Mouse (Mus musculus) ovary, postnatal 36 days (tissue): ENCODE measurements around the gene Alyref2.
"Not testable (repeated sequence)": the region's sequence is repeated elsewhere in the genome, so short reads cannot be mapped to it uniquely, and the experiment has no call there.

ENCODE experiments used
- DNase-seq: peaks from one replicate; pipeline ENCODE4 v3.0.0; 2022; ENCODE audit warnings: low spot score, mixed read lengths

Gene Alyref2

DNA sequence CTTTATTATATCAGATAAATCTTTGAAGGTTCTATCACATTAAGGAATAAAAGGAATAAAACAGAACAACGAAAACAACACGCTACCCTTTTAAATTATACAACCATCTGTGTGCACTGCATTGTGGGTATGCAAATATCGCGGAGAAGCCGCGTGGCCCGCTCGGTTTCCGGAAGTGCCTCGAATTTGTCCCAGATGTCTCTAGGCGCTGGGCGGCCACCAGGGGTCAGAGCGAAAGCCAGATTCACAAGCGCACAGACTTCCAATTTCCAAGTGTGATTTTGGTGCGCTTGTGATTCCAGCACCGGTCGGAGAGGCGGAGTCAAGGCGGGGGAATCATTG lies at the start of gene Alyref2:
TSS of gene Alyref2 (plus strand) at position 229 of the 342 bp plus-strand sequence.
- peak; percentile 93 for DNase-seq

DNA sequence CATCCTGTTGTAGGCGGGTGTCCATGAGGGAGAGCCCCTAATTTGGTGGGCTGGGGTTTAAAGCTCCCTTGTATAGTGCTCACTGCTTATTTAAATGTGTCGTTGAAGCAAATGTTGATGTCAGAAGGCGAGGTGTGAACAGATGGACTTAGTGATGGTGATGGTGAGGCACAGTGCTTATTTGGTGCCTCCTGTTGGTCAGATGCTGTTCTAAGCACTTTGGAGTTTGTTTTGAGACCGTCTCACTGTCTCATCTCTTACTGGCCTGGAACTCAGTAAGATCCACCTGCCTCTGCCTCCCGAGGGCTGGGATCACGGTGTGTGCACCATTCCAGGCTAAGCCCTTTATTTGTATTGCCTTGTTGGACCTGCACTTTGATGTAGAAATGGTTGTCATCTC lies 48.4 kb upstream of the Alyref2 start:
- no peak for DNase-seq

GRCm38 (mm10) chr1:171457568-171457967 lies 45.7 kb upstream of the Alyref2 start:
- no peak for DNase-seq

- DNase-seq, result no peak
Observed at GRCm38 (mm10) chr1:171459791-171460190, 43.5 kb upstream of the Alyref2 start.

DNA sequence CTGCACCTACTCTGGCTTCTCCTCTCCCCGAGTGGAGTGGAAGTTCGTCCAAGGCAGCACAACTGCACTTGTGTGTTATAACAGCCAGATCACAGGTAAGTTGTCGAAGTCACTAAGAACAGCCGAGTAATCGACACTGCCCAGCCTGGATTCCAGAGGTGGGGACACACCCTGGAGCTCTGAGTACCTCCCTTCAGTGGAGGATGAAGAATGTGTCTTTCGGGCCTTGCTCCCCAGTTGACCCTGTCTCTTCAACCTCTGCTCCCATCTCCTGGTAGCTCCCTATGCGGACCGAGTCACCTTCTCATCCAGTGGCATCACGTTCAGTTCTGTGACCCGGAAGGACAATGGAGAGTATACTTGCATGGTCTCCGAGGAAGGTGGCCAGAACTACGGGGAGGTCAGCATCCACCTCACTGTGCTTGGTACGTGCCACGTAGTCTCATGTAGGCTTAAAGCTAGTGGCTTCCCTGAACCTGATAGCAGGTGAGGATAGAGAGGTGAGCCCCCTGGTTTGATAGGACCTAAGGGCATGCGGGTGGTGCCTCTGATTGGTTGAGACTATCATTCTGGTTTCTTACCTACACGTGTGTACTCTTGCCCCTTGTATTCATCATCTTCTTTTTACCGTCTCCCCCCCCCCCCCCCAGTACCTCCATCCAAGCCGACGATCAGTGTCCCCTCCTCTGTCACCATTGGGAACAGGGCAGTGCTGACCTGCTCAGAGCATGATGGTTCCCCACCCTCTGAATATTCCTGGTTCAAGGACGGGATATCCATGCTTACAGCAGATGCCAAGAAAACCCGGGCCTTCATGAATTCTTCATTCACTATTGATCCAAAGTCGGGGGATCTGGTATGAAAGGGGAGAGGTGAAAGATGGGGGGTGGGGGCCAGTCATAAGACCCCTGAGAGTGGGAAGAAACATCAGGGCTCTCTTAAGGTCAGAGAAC lies 42.5 kb upstream of the Alyref2 start:
- DNase-seq, result no peak

GRCm38 (mm10) chr1:171463133-171463532 lies 40.1 kb upstream of the Alyref2 start:
- no peak for DNase-seq

GRCm38 (mm10) chr1:171465749-171466412 lies 37.4 kb upstream of the Alyref2 start:
- no peak for DNase-seq

DNA sequence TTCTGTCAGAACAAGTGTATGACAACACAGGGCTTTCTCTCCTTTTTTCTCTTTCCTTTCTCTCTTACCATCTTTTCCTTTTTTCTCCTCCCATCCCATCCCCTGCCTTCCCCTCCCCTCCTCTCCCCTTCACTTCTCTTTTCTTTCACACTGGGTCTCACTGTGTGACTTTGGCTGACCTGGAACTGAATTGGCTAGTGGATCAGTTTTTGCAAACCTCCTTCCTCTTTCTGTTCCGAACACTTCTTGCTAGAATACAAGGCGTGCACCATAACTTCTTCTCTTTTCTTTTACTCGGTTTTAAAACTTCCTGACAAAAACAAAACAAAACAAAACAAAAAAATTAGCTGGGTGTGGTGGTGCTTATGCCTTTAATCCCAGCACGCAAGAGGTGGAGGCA lies 36.7 kb upstream of the Alyref2 start:
- DNase-seq, result no peak

- DNase-seq, result no peak
Observed at GRCm38 (mm10) chr1:171469678-171470077, 33.6 kb upstream of the Alyref2 start.

DNA sequence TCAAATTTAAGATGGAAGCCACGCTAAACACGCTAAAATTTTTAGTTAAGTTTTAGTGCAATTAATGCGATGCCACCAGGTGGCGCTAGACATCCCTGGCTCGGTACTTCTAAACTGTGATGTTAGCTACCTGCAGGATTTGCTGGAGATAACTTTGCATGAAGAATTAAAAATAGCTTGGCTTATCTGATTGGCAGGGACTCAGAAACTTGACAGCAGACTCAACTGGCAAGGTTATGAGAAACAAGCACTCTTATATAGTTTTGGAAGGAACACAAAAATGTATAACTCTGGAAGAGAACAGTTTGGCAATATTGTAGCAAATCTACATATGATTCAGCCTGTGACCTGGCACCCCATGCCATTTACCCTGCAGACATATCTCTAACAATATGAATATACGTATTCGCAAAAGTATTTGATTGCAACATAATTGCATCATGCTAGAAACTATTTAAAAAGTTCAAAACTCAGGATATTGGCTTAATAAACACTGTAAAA lies 32.9 kb upstream of the Alyref2 start:
- no peak for DNase-seq

DNA sequence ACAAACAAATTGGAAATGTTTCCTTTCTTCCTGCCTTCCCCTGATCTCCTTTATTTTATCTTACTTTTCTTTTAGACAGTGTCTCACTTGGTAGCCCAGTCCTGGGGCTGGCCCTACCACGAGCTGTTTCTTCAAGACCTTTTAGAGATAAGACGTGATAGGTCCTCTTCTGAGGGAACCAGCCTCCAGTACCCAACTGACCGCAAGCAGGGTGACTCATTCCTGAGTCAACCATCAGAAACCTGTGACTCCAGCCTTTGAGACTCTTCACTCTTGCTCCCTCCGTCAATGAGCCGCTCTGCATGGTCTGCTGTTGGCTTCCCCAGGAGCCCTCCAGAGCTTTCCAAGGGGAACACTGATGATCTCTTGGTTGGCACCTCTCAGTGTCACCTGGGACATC lies 32.4 kb upstream of the Alyref2 start:
- no peak for DNase-seq

GRCm38 (mm10) chr1:171471452-171471851 lies 31.8 kb upstream of the Alyref2 start:
- no peak for DNase-seq

- not testable (repeated sequence) for DNase-seq
Observed at GRCm38 (mm10) chr1:171471941-171472340, 31.3 kb upstream of the Alyref2 start.

DNA sequence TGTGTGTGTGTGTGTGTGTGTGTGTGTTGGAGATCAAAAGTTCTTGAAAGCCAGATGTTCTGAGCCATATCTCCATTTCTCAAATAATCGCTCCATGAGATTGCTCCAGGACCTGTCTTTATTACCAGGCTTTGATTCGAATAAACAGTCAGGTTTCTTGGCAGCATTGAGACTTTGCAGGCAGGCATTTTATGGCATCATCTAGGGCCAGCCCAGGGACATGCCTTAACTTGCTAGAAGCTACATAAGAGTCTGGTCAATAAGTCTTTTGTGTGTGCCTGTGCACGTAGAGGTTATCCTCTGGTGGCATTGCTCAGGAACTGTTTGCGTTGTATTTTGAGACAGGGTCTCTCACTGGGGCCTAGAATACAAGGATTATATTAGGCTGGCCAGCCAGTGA lies 29.8 kb upstream of the Alyref2 start:
- no peak for DNase-seq

GRCm38 (mm10) chr1:171473920-171474640 lies 29.2 kb upstream of the Alyref2 start:
- DNase-seq, result no peak

DNA sequence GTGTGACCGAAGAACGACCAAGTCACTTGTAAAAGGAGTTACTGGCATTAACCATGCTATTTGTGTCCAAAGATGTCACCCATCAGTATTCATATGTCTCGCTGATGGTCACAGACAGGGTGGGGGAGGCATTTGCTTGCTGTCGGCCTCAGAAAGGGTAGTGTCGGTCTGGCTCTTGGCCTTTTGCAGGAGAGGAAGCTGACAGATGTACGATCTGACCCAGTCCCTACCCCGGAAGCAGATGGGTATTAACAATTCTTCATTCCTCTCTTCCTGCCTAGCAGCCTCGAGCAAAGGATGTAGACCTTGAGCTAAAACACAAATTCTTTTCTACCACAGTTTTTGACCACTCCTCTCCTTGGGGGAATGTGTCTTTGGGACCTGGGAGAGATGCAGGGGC lies 26.2 kb upstream of the Alyref2 start:
- DNase-seq, result no peak

- peak; percentile 20 for DNase-seq
Observed at GRCm38 (mm10) chr1:171477758-171478545, 25.3 kb upstream of the Alyref2 start.

DNA sequence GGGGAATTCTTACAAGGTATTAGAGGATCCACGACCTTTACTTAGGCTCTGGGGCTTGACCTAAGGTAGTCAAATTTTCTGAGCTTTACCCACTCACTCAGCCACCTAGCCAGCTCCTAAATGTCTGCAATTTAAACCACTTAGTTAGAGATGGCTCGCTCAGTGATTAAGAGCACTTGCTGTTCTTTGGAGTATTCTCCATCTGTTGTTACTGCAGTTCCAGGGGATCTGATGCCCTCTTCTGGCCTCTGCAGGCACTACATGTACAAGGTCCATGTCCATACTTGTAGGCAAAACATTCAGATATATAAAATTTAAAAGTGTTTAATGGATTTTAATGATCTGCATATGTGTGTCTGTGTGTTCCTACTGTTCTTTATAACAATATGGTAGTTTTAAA lies 24.3 kb upstream of the Alyref2 start:
- DNase-seq, result peak; percentile 64

DNA sequence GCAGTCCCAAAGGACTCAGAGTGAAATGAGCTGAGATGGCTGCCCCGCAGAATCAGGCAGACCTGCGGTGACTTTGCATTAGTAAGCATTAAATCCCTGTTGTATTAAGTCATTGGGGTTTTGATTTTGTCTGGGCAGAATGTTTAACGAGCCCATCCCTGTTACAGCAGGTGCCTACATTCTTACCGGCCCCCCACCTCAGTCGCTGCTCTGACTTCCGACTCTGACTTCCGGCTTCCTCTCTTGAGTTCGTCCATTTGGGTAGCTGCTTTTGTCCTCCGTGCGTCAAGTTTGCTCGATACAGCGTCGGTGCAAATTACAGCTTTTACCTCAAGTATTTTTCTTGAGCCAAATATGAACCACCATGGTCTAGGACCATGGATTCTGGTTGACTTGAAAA lies 9.0 kb upstream of the Alyref2 start:
- DNase-seq, result no peak

GRCm38 (mm10) chr1:171495371-171495770 lies 7.9 kb upstream of the Alyref2 start:
- DNase-seq, result no peak

DNA sequence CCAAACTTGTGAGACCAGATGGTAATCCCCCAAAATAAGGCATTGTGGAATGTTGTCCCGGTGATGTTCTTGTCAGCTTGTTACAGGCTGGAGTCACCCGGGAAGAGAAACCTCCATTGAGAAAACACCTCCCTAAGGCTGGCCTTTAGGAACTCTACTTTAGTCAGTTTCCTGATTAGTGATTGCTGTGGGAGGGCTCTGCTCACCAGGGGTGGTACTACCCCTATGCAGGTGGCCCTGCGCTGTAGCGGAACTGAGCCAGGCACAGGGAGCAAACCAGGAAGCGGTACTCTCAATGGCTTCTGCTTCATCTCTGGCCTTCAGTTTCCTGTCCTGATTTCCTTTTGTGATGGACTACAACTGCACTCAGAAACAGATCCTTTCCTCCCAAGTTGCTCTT lies 3.4 kb upstream of the Alyref2 start:
- DNase-seq, result no peak
